Mouse (Mus musculus): ENCODE results near the gene Tssc4.

Tssc4 gene

DNA sequence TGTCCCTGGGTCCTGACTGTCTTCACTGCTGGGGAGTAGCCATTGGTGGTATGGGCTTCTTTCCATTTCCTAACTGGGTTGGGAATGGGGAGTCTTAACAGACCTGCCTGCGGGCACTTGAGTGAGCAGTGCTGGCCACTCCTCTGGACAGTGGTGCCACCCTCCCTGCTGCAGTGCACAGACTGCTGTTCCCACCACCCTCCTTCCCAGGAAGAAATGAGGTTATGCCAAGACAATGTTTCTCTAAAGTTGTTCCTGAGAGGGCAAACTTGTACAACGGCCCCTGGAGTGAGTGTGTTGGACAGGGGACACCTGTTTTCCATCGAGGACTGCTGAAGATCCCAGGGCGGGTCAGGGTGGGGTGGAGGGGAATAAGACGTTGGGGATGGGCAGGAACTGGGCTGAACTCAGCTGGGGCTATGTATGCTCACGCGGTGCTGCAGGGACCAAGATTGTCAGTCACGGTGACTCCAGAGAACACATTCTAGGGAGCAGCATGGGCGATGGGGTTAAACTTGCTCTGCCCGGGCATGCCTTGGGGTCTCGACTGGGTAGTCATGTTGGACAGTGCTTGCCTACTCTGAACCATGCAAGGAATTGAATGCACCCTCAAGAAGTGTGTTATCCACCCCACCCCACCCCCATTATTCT lies 15.0 kb upstream of the Tssc4 start:
- DNase-seq (ENCODE audit: low read depth, low spot score) = no peak
- Histone ChIP-seq H3K27me3 (ENCODE audit: control insufficient read depth, insufficient read depth, low read length, poor library complexity, severe bottlenecking) (no peaks in the 10 kb centered on the region), H3K36me3 (ENCODE audit: control insufficient read depth, insufficient read depth, low read length, poor library complexity, severe bottlenecking) (no peaks in the 10 kb centered on the region; the same call in 1 of the 2 replicates)

DNA sequence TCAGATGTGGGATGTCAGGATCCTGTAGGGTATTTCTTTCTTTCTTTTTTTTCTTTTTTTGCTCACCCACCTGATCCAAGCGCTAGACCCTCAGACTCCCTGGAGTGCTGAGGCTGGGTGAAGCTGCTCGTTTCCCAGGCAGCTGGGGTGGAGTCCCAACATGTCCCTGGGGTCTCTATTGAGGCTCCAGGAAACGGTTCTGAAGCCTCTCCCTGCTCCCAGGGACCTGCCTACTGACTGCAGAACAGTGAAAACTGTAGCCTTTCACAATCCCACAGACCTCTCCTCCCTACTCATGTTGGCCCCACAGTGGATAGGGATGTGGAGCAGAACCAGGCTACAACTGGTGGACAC lies 14.5 kb upstream of the Tssc4 start:
- Histone ChIP-seq H3K36me3 (ENCODE audit: control insufficient read depth, insufficient read depth, low read length, poor library complexity, severe bottlenecking) (no peaks in the 10 kb centered on the region; the same call in 1 of the 2 replicates), H3K27me3 (ENCODE audit: control insufficient read depth, insufficient read depth, low read length, poor library complexity, severe bottlenecking) (no peaks in the 10 kb centered on the region)
- DNase-seq (ENCODE audit: low read depth, low spot score) = no peak

DNA sequence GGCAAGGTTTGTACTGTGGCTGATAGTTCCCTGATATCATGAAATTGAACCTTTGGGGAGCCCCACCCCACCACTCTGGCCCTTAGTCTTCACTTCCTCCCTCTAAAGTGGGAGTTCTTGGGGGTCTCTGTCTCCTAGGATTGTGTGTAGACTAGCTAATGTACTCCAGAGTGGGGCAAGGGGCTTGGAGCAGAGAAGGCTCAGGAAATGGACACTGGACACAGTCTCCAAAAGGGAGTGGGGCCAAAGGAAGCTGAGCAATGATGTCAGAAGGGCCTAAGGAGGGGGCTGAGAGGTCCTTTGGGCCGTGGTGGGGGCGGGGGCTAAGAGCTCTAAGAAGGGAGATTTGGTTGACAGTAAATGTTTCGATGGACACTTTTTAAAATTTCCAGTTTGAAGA lies 14.0 kb upstream of the Tssc4 start:
- Histone ChIP-seq H3K27me3 (ENCODE audit: control insufficient read depth, insufficient read depth, low read length, poor library complexity, severe bottlenecking) (no peaks in the 10 kb centered on the region), H3K36me3 (ENCODE audit: control insufficient read depth, insufficient read depth, low read length, poor library complexity, severe bottlenecking) (no peaks in the 10 kb centered on the region; the same call in 1 of the 2 replicates)
- DNase-seq (ENCODE audit: low read depth, low spot score) = no peak

DNA sequence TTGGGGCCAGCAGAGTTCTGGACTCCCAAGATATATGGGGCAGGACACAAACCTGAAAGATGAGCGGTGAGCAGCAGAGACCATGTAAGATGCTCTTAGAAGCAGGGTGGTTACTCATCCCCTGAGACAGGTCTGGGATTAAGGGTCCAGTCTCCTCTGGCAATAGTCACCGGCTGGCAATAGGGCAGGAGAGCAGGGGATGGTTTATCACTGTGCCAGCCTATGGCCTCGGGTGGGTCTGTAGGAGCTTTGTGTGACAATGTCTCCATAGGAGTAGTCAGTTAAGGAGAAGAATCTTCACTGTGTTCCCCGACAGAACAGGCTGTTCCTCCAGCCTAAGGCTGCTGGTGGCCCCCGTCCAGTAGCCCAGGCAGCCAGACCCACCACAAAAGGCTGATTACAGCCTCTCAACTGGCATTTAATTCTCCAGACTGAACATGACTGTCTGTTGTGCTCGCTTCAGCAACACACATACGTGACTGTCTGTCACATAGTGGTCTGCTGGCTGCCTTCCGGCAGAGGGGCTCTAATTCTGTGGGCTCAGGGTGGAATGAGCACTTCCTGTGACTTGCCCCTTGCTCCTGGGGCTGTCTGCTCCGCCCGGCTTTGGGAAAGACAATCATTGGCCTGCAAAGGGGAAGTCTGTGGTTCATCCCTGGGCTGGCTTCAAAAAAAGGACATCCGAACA lies 13.4 kb upstream of the Tssc4 start:
- Histone ChIP-seq H3K36me3 (ENCODE audit: control insufficient read depth, insufficient read depth, low read length, poor library complexity, severe bottlenecking) (no peaks in the 10 kb centered on the region; the same call in 1 of the 2 replicates), H3K27me3 (ENCODE audit: control insufficient read depth, insufficient read depth, low read length, poor library complexity, severe bottlenecking) (no peaks in the 10 kb centered on the region)
- no peak for DNase-seq (ENCODE audit: low read depth, low spot score)

DNA sequence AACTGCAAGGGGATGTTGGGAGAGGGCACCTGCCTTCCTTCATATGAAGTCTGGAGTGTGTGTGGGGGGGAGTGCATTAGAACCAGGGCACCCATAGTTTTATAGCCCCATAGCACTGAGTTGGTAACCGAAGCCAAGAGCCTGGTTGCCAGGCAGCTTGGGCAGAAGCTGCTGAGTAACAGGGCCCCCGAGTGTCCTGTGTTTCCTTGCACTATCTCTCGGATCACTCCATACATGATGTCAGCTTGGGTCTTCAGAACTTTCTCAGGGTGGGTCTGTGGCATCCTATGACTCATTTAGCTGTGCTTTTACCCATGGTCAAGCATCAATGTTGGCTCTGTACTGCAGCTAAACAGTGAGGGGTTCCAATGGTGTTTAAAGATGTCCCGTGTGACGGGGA lies 12.0 kb upstream of the Tssc4 start:
- Histone ChIP-seq H3K36me3 (ENCODE audit: control insufficient read depth, insufficient read depth, low read length, poor library complexity, severe bottlenecking) (peaks cover under 1% of the 10 kb centered on the region), H3K27me3 (ENCODE audit: control insufficient read depth, insufficient read depth, low read length, poor library complexity, severe bottlenecking) (no peaks in the 10 kb centered on the region)
- DNase-seq (ENCODE audit: low read depth, low spot score) = no peak

DNA sequence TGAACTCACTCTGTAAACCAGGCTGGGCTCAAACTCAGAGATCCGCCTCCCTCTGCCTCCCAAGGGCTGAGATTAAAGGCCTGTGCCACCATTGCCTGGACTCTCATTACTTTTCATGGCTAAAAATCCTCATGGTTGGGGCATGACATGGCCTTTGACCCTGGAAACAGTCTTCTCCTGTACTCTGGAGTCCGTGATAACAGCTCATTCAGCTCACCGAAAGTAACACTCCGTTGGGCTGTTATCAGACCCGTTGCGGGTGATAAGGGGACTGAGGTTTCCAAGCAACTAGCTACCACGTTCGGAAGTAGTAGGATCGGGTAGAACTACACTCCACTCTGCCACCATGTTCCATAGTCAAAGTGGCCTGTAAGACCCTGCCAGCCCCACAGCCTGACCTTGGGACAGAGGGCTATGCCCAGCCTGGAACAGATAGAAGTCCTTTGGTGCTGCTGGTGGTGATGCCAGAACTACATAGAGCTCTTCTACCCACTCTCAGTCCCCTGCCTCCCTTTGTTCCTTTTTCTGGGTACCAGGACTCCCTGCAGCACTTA lies 11.3 kb upstream of the Tssc4 start:
- Histone ChIP-seq H3K27me3 (ENCODE audit: control insufficient read depth, insufficient read depth, low read length, poor library complexity, severe bottlenecking) (no peaks in the 10 kb centered on the region), H3K36me3 (ENCODE audit: control insufficient read depth, insufficient read depth, low read length, poor library complexity, severe bottlenecking) (peaks cover 2% of the 10 kb centered on the region)
- no peak for DNase-seq (ENCODE audit: low read depth, low spot score)

- no peaks in the 10 kb centered on the region for H3K27me3 ChIP-seq (ENCODE audit: control insufficient read depth, insufficient read depth, low read length, poor library complexity, severe bottlenecking)
- H3K36me3 ChIP-seq (ENCODE audit: control insufficient read depth, insufficient read depth, low read length, poor library complexity, severe bottlenecking) = peaks cover 5% of the 10 kb centered on the region
- no peak for DNase-seq (ENCODE audit: low read depth, low spot score)
Observed at GRCm38 (mm10) chr7:143058221-143058697, 10.8 kb upstream of the Tssc4 start.

DNA sequence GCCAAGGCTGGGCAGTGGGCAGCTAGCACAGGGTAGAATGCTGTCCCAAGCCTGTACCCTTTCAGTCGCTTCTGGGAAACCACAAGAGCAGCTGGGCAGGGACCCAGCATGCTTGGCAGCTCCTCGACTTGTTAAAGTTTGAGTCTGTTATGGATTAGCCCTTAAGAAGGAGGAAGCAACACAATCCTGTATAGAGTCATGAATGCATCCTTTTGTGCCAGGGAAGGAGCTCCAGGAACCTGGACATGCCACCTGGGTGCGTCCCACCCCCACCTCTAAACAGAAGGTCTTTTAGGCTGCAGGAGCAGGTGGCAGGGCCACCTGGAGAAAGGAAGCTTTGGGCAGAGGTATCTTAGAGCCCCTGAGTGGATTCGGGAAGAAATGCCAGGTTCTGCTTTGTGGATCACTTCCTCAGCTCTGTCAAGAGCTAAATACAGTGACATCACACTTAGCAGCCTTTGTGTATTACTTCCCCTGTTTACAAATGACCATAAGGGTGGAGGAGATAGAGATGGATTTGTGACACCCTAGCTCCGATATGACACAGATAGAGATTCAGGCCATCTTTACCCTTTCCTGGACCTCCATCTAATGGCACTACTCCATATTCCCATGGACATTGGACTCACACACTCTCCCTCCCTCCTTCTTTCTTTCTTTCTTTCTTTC lies 9.7 kb upstream of the Tssc4 start:
- Histone ChIP-seq H3K36me3 (ENCODE audit: control insufficient read depth, insufficient read depth, low read length, poor library complexity, severe bottlenecking) (peaks cover 5% of the 10 kb centered on the region), H3K27me3 (ENCODE audit: control insufficient read depth, insufficient read depth, low read length, poor library complexity, severe bottlenecking) (no peaks in the 10 kb centered on the region)
- no peak for DNase-seq (ENCODE audit: low read depth, low spot score)

- no peak for DNase-seq (ENCODE audit: low read depth, low spot score)
- Histone ChIP-seq H3K27me3 (ENCODE audit: control insufficient read depth, insufficient read depth, low read length, poor library complexity, severe bottlenecking) (no peaks in the 10 kb centered on the region), H3K36me3 (ENCODE audit: control insufficient read depth, insufficient read depth, low read length, poor library complexity, severe bottlenecking) (peaks cover 8% of the 10 kb centered on the region)
Observed at GRCm38 (mm10) chr7:143062704-143063103, 6.3 kb upstream of the Tssc4 start.

GRCm38 (mm10) chr7:143064226-143064625 lies 4.8 kb upstream of the Tssc4 start:
- H3K27me3 ChIP-seq (ENCODE audit: control insufficient read depth, insufficient read depth, low read length, poor library complexity, severe bottlenecking) = no peaks in the 10 kb centered on the region
- no peak for DNase-seq (ENCODE audit: low read depth, low spot score)

GRCm38 (mm10) chr7:143065692-143066091 lies 3.4 kb upstream of the Tssc4 start:
- no peak for DNase-seq (ENCODE audit: low read depth, low spot score)
- Histone ChIP-seq H3K36me3 (ENCODE audit: control insufficient read depth, insufficient read depth, low read length, poor library complexity, severe bottlenecking) (peaks cover 8% of the 10 kb centered on the region), H3K27me3 (ENCODE audit: control insufficient read depth, insufficient read depth, low read length, poor library complexity, severe bottlenecking) (no peaks in the 10 kb centered on the region)

More at GRCm38 (mm10) chr7:143064226-143064625, 4.8 kb upstream of the Tssc4 start:
- peaks cover 8% of the 10 kb centered on the region for H3K36me3 ChIP-seq (ENCODE audit: control insufficient read depth, insufficient read depth, low read length, poor library complexity, severe bottlenecking)

- H3K36me3 ChIP-seq (ENCODE audit: control insufficient read depth, insufficient read depth, low read length, poor library complexity, severe bottlenecking) = peaks cover 7% of the 10 kb centered on the region
Observed at GRCm38 (mm10) chr7:143067469-143067868, 1.6 kb upstream of the Tssc4 start.

GRCm38 (mm10) chr7:143067897-143068296 lies 1.2 kb upstream of the Tssc4 start:
- Histone ChIP-seq H3K36me3 (ENCODE audit: control insufficient read depth, insufficient read depth, low read length, poor library complexity, severe bottlenecking) (peaks cover 6% of the 10 kb centered on the region), H3K27me3 (ENCODE audit: control insufficient read depth, insufficient read depth, low read length, poor library complexity, severe bottlenecking) (no peaks in the 10 kb centered on the region)
- no peak for DNase-seq (ENCODE audit: low read depth, low spot score)

More at GRCm38 (mm10) chr7:143067469-143067868, 1.6 kb upstream of the Tssc4 start:
- H3K27me3 ChIP-seq (ENCODE audit: control insufficient read depth, insufficient read depth, low read length, poor library complexity, severe bottlenecking) = no peaks in the 10 kb centered on the region
- DNase-seq (ENCODE audit: low read depth, low spot score) = no peak

DNA sequence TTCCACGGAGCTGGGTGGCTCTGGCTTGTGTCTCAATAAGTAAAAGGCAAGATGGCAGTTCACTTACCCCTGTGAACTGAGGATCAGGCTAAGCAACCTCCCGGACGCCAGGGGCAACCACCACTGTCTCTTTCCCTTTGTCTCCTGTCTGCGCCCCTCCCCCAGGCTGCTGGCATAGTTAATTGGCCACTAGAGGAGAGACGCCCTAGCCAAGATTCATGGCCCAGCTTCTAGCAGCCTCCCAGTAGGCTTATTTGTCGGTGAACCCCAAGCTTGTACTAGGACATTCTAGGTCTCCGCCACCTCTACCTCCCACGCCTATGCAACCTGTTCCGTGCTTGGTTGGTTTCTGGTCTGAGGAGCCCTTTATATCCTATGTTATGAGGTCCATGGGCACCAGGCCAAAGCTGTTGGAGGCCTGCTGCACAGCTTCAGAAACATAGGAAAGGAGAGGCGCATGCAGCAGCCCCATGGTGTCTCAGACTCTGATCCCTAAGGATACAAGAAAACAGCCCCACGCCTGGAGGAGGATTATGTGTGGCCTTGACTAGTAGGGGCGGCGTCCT lies 650 bp upstream of the Tssc4 start:
- Histone ChIP-seq H3K27me3 (ENCODE audit: control insufficient read depth, insufficient read depth, low read length, poor library complexity, severe bottlenecking) (no peaks in the 10 kb centered on the region), H3K36me3 (ENCODE audit: control insufficient read depth, insufficient read depth, low read length, poor library complexity, severe bottlenecking) (peaks cover 3% of the 10 kb centered on the region)
- no peak for DNase-seq (ENCODE audit: low read depth, low spot score)

All from splenic B cell, adult 2 months (primary cell).